Mouse (Mus musculus) small intestine, adult 2 months (tissue): Measurements from ENCODE around the gene Rnf212b.

Experiments
- CTCF ChIP-seq: fragments of 200-500 bp; IDR thresholded peaks from 2 replicates; pipeline ENCODE4 v1.5.1; 2012; ENCODE audit warnings: low read depth, mild to moderate bottlenecking, control low read depth, inconsistent platforms, low read length, moderate library complexity, mixed read lengths; ENCODE audit not compliant: insufficient replicate concordance, insufficient read length; ENCODE audit errors: extremely low read depth
- POLR2A ChIP-seq: fragments of 200-500 bp; IDR thresholded peaks from 2 replicates; pipeline ENCODE4 v1.6.1; 2012; ENCODE audit warnings: low read depth, mild to moderate bottlenecking, control low read depth, inconsistent platforms, low read length, moderate library complexity

DNA sequence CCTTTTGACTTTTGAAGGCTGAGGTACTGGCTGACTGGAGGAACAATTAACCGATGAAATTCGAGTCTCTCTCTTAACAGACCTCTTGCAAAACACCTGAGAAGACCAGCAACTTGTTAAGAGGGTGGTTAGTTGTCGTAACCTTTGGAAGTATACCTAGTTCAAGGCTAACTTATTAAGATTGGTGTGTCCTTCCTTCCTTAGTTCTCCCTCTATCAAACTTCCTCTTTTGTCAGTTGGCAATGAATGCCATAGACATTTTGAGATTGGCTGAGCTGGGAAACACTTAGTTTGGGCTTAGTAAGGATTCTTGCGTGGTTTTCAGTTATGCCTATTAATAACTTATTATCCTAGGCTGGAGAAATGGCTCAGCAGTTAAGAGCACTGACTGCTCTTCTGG lies 54.1 kb downstream of the Rnf212b start:
- TF ChIP-seq CTCF (no peak), POLR2A (no peak)
